Mouse (Mus musculus) activated CD4-positive, CD25-positive, alpha-beta regulatory T cell, adult 9 weeks (primary cell): ENCODE measurements around the gene Nfkbil1. TPM values are rescaled to one million over a fixed set of nuclear protein-coding genes. Genes with fewer than 3 reads are reported as not detected.

Experiments used
- polyA plus RNA-seq: library from polyadenylated mRNA; unstranded; fragments of 100-300 nt; shearing (Covaris generic); gene quantifications from one replicate; pipeline ENCODE4 v1.2.1, GENCODE M21; 2017

Nfkbil1 gene
- polyA plus RNA-seq: 16.8 TPM

GRCm38 (mm10) chr17:35235614-35236389, at the start of gene Nfkbil1:
Gene Nfkbil1 (minus strand): TSS chr17:35235792.

GRCm38 (mm10) chr17:35262664-35263522, 27.3 kb upstream of the Nfkbil1 start, which contains the start of gene H2-D1:
Gene H2-D1 (plus strand): TSS chr17:35262730.

GRCm38 (mm10) chr17:35241305-35242014, 5.9 kb upstream of the Nfkbil1 start, which contains the start of gene Ddx39b:
Gene Ddx39b (plus strand): TSS chr17:35241746.

GRCm38 (mm10) chr17:35233114-35233980, 2.2 kb downstream of the Nfkbil1 start, which contains the start of gene Atp6v1g2:
Gene Atp6v1g2 (plus strand): TSS chr17:35233660.

GRCm38 (mm10) chr17:35220156-35220952, 15.2 kb downstream of the Nfkbil1 start, which contains the start of gene Gm16181:
Gene Gm16181 (plus strand): TSS chr17:35220834.

GRCm38 (mm10) chr17:35204494-35205379, 30.9 kb downstream of the Nfkbil1 start, which contains the start of gene Lta:
Gene Lta (minus strand): TSS chr17:35205351.

GRCm38 (mm10) chr17:35201787-35202186, 33.8 kb downstream of the Nfkbil1 start, which contains the start of gene Tnf:
Gene Tnf (minus strand): TSS chr17:35202007.

GRCm38 (mm10) chr17:35193881-35194843, 41.4 kb downstream of the Nfkbil1 start, which contains the start of gene Ltb:
Gene Ltb (plus strand): TSS chr17:35194439.

GRCm38 (mm10) chr17:35187959-35188610, 47.5 kb downstream of the Nfkbil1 start, which contains the start of gene Lst1:
Gene Lst1 (minus strand): TSS chr17:35188439.

GRCm38 (mm10) chr17:35175968-35176367, 59.6 kb downstream of the Nfkbil1 start, which contains the start of gene Aif1:
Gene Aif1 (minus strand): TSS chr17:35176068.

Other genes starting within 250 kb of the Nfkbil1 start
- 187 TPM for gene Vars, start 234.8 kb downstream of the Nfkbil1 start, polyA plus RNA-seq
- 0.33 TPM for gene Vwa7, start 219.2 kb downstream of the Nfkbil1 start, polyA plus RNA-seq
- 0.82 TPM for gene Sapcd1, start 207.8 kb downstream of the Nfkbil1 start, polyA plus RNA-seq
- gene Msh5, start 189.0 kb downstream of the Nfkbil1 start, polyA plus RNA-seq: 1.5 TPM
- 661 TPM for gene Clic1, start 185.8 kb downstream of the Nfkbil1 start, polyA plus RNA-seq
- 2.2 TPM for gene Ddah2, start 176.8 kb downstream of the Nfkbil1 start, polyA plus RNA-seq
- not detected for gene Ly6g6c, start 170.4 kb downstream of the Nfkbil1 start, polyA plus RNA-seq
- gene Mpig6b, start 169.6 kb downstream of the Nfkbil1 start, polyA plus RNA-seq: not detected
- not detected for gene Ly6g6e, start 158.9 kb downstream of the Nfkbil1 start, polyA plus RNA-seq
- not detected for gene Ly6g6d, start 157.7 kb downstream of the Nfkbil1 start, polyA plus RNA-seq
- not detected for gene Ly6g6f, start 150.2 kb downstream of the Nfkbil1 start, polyA plus RNA-seq
- 65.7 TPM for gene Abhd16a, start 146.5 kb downstream of the Nfkbil1 start, polyA plus RNA-seq
- not detected for gene Ly6g5c, start 127.5 kb downstream of the Nfkbil1 start, polyA plus RNA-seq
- 3.8 TPM for gene Ly6g5b, start 120.4 kb downstream of the Nfkbil1 start, polyA plus RNA-seq
- gene Gpank1, start 114.3 kb downstream of the Nfkbil1 start, polyA plus RNA-seq: 58.5 TPM
- gene Csnk2b, start 113.7 kb downstream of the Nfkbil1 start, polyA plus RNA-seq: 341 TPM
- gene D17H6S53E, start 109.4 kb downstream of the Nfkbil1 start, polyA plus RNA-seq: 5.3 TPM
- not detected for gene Apom, start 103.7 kb downstream of the Nfkbil1 start, polyA plus RNA-seq
- 48.8 TPM for gene Bag6, start 100.6 kb downstream of the Nfkbil1 start, polyA plus RNA-seq
- gene Prrc2a, start 70.9 kb downstream of the Nfkbil1 start, polyA plus RNA-seq: 28.9 TPM
- 4.8 TPM for gene Aif1, start 59.7 kb downstream of the Nfkbil1 start, polyA plus RNA-seq
- 9.6 TPM for gene Lst1, start 47.4 kb downstream of the Nfkbil1 start, polyA plus RNA-seq
- gene Ltb, start 41.4 kb downstream of the Nfkbil1 start, polyA plus RNA-seq: 1,484 TPM
- gene Tnf, start 33.8 kb downstream of the Nfkbil1 start, polyA plus RNA-seq: 56.7 TPM
- 152 TPM for gene Lta, start 30.4 kb downstream of the Nfkbil1 start, polyA plus RNA-seq
- 1.6 TPM for gene Gm16181, start 15.0 kb downstream of the Nfkbil1 start, polyA plus RNA-seq
- 6.4 TPM for gene Atp6v1g2, start 2.1 kb downstream of the Nfkbil1 start, polyA plus RNA-seq
- gene Ddx39b, start 6.0 kb upstream of the Nfkbil1 start, polyA plus RNA-seq: 296 TPM
- gene H2-D1, start 26.9 kb upstream of the Nfkbil1 start, polyA plus RNA-seq: 6,634 TPM
- gene H2-Q1, start 84.6 kb upstream of the Nfkbil1 start, polyA plus RNA-seq: 0.20 TPM
- 21.3 TPM for gene H2-Q2, start 106.5 kb upstream of the Nfkbil1 start, polyA plus RNA-seq
- 49.6 TPM for gene H2-Q4, start 143.8 kb upstream of the Nfkbil1 start, polyA plus RNA-seq
- gene H2-Q6, start 189.1 kb upstream of the Nfkbil1 start, polyA plus RNA-seq: 973 TPM
- gene H2-Q7, start 203.4 kb upstream of the Nfkbil1 start, polyA plus RNA-seq: 2,993 TPM
- 30.2 TPM for gene H2-Q10, start 234.3 kb upstream of the Nfkbil1 start, polyA plus RNA-seq